Mouse (Mus musculus) heart, adult 8-10 months (tissue): Measurements from ENCODE around the gene Cotl1. TPM values are rescaled to one million over a fixed set of nuclear protein-coding genes. Genes with fewer than 3 reads are reported as not detected.

Source experiments
- DNase-seq: peaks from one replicate; pipeline ENCODE4 v3.0.0; 2022; ENCODE audit warnings: low spot score
- total RNA-seq, 4 experiments: library from RNA; stranded (reverse); gene quantifications; 2 replicates each; pipeline ENCODE4 v1.2.4; 2022

Gene Cotl1
- total RNA-seq, 4 experiments from 2014 or later: 9.6 to 26.9 (median 11.3) TPM

- no peak for DNase-seq
Measured at GRCm38 (mm10) chr8:119817446-119817845, 22.9 kb downstream of the Cotl1 start.

GRCm38 (mm10) chr8:119816219-119816618 is 24.1 kb downstream of the Cotl1 start:
- no peak for DNase-seq

DNA sequence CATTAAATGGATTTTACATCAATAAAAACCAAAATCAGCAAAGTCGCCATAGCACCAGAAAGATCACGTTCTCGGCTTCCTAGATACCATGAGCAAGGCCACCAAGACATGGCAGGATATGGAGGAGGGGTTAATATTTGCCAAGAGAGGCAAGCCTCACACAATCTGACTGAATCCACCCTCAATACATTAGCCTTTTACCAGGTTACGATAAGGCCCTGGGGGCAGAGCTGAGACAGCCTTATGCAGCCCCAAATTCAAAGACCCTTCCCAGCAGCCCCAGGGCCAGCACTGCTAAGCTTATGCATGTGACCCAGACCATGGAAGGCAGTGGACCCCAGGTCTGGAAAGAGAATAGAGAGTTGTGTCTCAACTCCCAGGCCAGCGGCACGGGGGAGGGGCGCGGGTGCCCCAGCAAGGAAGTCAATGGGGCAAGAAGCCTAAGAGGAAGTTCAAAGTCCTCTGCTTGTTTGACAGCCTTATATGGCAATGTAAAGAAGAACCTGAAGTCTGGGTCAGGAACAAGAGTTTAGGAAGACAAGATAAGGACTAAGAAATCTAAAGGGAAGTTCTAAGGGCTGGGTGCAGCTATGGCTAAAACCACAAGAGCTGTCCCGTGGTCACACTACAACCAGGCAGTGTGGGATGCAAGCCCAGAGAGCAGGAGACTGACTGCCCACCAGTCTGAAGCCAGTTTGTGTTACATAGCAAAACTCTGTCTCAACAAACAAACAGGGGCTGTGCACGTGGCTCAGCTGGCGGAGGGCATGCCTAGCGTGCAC is 27.5 kb downstream of the Cotl1 start:
- peak; percentile 44 for DNase-seq

- DNase-seq: no peak
Measured at GRCm38 (mm10) chr8:119811925-119812324, 28.4 kb downstream of the Cotl1 start.

DNA sequence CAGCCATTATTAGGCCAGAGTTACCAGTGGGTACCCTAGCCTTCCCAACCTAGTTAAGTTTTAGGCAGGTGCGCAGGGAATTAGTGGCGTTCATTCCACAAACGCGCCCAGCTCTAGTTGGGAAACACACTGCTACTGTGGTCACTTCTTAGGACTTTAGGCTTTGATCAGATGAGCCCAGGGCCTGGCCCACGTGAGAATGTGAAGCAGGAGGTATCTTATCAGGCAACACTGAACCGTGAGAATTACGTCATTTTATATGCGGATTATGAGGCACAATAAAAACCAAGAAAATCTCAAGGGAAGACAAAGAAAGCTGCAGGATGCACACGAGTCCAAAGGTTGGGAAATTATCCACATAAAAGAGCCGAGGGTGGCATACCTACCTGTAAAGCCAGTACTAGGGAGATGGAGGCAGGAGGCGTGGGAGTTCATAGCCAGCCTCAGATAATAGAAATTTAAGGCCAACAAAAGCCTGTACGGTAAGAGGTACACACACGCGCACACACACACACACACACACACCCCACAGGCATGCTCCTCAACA is 29.3 kb downstream of the Cotl1 start:
- DNase-seq: no peak

GRCm38 (mm10) chr8:119810127-119810868 is 30.0 kb downstream of the Cotl1 start:
- no peak for DNase-seq

DNA sequence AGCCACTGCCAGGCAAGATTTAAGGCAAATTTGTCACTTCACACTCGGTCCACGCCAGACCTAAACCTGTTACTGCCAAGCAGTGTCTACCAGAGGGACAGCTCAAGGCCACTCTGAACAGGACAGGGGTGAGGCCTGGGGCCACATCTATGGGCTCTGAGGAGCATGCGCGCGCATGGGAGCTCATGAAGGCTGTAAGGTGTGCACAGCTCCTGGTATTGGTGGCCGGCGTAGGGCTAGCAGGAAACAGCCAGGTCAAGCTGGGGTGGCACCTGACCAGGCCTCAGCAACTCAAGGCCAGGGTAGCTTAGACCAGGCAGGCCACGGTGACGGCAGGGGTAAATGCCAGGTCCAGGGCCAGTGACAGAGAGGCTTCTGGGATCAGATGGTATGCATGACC is 30.7 kb downstream of the Cotl1 start:
- no peak for DNase-seq

GRCm38 (mm10) chr8:119807687-119808086 is 32.7 kb downstream of the Cotl1 start:
- no peak for DNase-seq

- DNase-seq: no peak
Measured at GRCm38 (mm10) chr8:119806422-119807263, 33.7 kb downstream of the Cotl1 start.

GRCm38 (mm10) chr8:119805275-119805674 is 35.1 kb downstream of the Cotl1 start:
- DNase-seq: no peak

GRCm38 (mm10) chr8:119802592-119802991 is 37.8 kb downstream of the Cotl1 start:
- DNase-seq: no peak

GRCm38 (mm10) chr8:119801168-119801567 is 39.2 kb downstream of the Cotl1 start:
- DNase-seq: no peak

DNA sequence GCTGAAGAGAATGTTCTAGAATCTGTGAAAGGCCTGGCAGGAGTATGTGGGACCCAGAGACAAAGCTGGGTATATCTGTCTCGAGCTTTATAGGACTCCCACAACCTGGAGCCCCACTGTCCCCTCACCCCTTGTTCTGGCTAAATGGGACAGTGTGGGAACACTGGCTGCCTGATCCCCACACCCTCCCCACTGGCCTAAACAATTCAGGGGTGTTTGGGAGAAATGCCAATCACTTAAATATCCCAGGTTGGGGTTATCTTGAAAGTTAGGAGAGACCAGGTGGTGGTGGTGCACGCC is 41.4 kb downstream of the Cotl1 start:
- peak; percentile 41 for DNase-seq

- no peak for DNase-seq
Measured at GRCm38 (mm10) chr8:119798170-119798964, 42.0 kb downstream of the Cotl1 start.

DNA sequence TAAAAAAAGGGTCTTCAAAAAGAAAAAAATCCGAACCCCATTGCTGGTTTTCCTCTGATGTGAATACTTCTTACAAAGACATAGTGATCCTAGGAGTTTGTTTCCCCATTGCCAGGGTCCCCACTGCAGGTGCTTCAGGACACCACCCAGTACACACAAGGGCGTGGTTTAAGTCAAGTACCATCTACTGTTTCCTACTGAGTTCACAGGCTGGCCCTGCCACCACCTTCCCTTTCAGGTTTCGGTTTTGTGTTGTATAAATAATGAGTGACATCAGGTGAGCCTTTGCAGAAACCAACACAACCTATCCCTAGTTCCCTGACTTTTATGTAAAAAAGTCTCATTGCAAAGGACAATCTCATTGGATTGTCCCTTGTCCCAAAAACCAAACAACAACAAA is 44.7 kb downstream of the Cotl1 start:
- no peak for DNase-seq

DNA sequence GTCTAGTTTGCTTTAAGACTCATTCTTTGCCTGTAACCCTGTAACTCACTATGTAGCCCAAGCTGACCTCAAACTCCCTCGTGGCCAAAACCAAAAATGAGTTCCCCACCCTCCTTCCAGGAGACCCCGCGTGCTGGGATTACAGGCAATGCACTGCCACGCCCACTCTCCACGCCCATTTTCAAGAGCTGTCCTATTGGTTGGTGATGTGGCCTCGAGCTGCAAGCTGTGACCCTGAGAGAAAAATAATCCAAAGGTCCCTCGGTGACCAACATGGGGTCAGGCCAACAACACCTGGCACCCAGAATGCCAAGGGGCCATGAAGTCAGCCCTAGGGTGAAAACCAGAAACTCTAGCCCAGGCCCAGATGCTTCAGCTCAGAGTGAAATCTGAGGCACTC is 45.7 kb downstream of the Cotl1 start:
- DNase-seq: no peak

GRCm38 (mm10) chr8:119791804-119792704 is 48.3 kb downstream of the Cotl1 start:
- DNase-seq: no peak

DNA sequence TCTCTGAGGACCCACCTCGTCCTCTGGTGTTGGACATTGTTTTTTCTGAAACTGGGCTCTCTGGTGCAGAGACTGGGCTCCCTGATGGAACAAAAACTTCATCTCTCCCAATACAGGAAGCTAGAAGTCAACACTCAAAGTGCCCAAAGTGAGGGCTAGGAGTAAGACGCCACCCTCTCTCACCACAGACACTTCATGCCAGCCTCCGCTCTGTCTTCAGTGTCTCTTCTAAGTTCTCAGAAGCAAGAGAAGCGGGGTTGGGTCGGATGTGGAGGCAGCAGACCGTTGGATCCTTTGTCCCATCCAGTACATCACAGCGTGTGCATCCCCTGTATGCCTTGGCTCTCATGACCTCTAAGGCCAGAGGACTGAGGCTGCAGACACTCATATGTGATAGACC is 50.8 kb downstream of the Cotl1 start:
- DNase-seq: no peak

DNA sequence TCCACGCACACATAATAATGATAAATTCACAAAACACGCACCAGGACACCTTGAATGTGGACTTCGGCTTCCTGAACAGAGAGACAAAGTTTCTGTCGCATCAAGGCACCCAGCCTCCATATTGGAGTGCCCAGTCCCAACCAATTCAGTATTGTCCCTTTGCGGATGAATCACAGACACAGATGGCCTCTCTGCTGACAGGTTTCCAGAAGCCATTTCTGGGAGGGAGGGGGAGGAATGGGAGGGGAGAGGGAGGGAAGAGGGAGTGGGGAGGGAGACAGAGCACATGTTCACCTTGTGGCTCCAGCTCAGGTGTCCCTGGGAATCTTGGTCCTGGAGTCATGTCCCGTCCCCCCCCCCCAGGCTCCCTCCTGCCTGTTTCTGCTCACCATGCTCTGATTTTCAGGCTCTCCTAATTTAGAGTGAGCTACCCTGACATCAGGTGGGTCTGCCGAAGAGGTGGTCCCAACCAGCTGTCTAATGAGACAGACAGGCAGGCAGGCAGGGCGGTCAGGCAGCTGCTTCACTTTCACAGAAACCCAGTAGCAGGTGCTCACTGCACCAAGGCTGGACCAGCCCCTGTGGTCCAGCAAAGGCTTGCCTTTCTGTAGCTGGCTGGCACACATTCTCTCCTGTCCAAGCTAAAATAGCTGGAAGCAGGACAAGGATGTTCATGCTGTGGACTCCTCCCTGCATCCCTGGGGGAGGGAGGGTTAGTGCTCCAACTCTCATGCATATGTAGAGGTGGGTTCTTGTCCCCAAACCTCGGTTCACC is 51.5 kb downstream of the Cotl1 start:
- DNase-seq: no peak
